Mouse (Mus musculus) neural tube, embryonic 15.5 days (tissue): ENCODE results near the gene Vwa3b. TPM values are rescaled to one million over a fixed set of nuclear protein-coding genes. Genes with fewer than 3 reads are reported as not detected.

Experiments
- ATAC-seq: fragments of 200-750 bp; cut with Nextera tagmentation; 2 replicates; pipeline ENCODE4 v1.8.0; 2017; ENCODE audit warnings: mild to moderate bottlenecking, moderate TSS enrichment, moderate library complexity; ENCODE audit not compliant: low FRiP score
- H3K27ac ChIP-seq: fragments of 300-500 bp; sonication (generic); replicated peaks from 2 replicates; pipeline ENCODE4 v1.5.1; 2015; ENCODE audit warnings: mild to moderate bottlenecking, inconsistent platforms
- H3K27me3 ChIP-seq: fragments of 300-500 bp; sonication (generic); replicated peaks from 2 replicates; pipeline ENCODE4 v1.6.1; 2015; ENCODE audit warnings: inconsistent platforms
- H3K36me3 ChIP-seq: fragments of 300-500 bp; sonication (generic); 2 replicates; pipeline ENCODE4 v1.6.1; 2015; ENCODE audit warnings: inconsistent platforms
- H3K4me1 ChIP-seq: fragments of 300-500 bp; sonication (generic); 2 replicates; pipeline ENCODE4 v1.6.1; 2015; ENCODE audit warnings: inconsistent platforms
- H3K4me2 ChIP-seq: fragments of 300-500 bp; sonication (generic); 2 replicates; pipeline ENCODE4 v1.6.1; 2015; ENCODE audit warnings: inconsistent platforms, mild to moderate bottlenecking, moderate library complexity
- H3K4me3 ChIP-seq: fragments of 300-500 bp; sonication (generic); replicated peaks from 2 replicates; pipeline ENCODE4 v1.5.1; 2015; ENCODE audit warnings: mild to moderate bottlenecking, inconsistent platforms
- H3K9ac ChIP-seq: fragments of 300-500 bp; sonication (generic); replicated peaks from 2 replicates; pipeline ENCODE4 v1.6.1; 2015; ENCODE audit warnings: mild to moderate bottlenecking, inconsistent platforms
- H3K9me3 ChIP-seq: fragments of 300-500 bp; sonication (generic); replicated peaks from 2 replicates; pipeline ENCODE4 v1.6.1; 2016; ENCODE audit warnings: inconsistent platforms
- WGBS: fragments of 180-500 bp; shearing (Covaris S2); methylation state at CpG from one replicate; pipeline ENCODE4 v1.1.7; 2015; ENCODE audit warnings: mixed read lengths; 5-methylcytosine and 5-hydroxymethylcytosine counted together
- polyA plus RNA-seq: library from polyadenylated mRNA; unstranded; fragments of >200 nt; fragmentation: Nextera tagmentation; extraction: Ambion mirVana; gene quantifications from 2 replicates; pipeline ENCODE4 v1.2.1, GENCODE M21; 2015

Gene Vwa3b
- polyA plus RNA-seq, 1 experiment from 2014 or later, result 0.38 TPM

- Histone ChIP-seq H3K4me3 (no peak overlapping the region), H3K9me3 (no peaks in the 10 kb centered on the region), H3K4me1 (peaks cover 24% of the 10 kb centered on the region), H3K9ac (no peak overlapping the region), H3K4me2 (no peak overlapping the region), H3K36me3 (no peaks in the 10 kb centered on the region), H3K27me3 (0 out of 2 replicates have a peak, but pooled peaks cover 5% of the 10 kb centered on the region), H3K27ac (peak overlapping the region; percentile 54)
- 0 out of 2 replicates have a peak, but pooled peaks have one; percentile 10 for ATAC-seq
- 79% methylated on average over 5 of the region's 5 CpGs for WGBS
These were observed 193.2 kb downstream of the Vwa3b start for GRCm38 (mm10) chr1:37219593-37219992.

- Histone ChIP-seq H3K4me1 (peaks cover 24% of the 10 kb centered on the region), H3K4me3 (no peak overlapping the region), H3K36me3 (no peaks in the 10 kb centered on the region), H3K27ac (peak overlapping the region; percentile 54), H3K4me2 (0 out of 2 replicates have a peak overlapping the region, but pooled peaks have one; percentile 17), H3K9me3 (no peaks in the 10 kb centered on the region), H3K9ac (no peak overlapping the region), H3K27me3 (0 out of 2 replicates have a peak, but pooled peaks cover 5% of the 10 kb centered on the region)
- ATAC-seq, result peak; percentile 96
- WGBS, result 24% methylated on average over 6 of the region's 6 CpGs
These were observed 193.9 kb downstream of the Vwa3b start for GRCm38 (mm10) chr1:37220134-37220907.

DNA sequence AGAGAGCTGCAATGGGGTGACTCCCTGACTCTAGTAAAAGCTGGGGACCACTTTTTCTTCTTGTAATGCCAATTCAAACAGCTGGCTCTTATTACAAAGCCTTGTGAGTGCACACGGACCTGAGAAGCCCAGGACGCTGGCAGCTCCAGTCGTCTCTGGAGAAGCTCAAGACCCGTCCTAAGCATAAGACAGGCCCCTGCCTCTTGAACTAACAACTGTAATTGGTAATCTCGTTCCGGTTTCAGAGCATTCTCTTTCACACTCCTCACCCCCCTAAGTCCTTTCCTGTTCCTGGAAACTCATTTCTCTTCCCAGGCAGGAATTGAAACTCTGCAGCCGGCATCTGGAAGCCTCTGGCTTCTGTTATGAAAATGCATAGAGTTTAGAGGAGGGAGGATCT lies 195.6 kb downstream of the Vwa3b start:
- no peak overlapping the region for H3K9ac ChIP-seq
- no peak overlapping the region for H3K4me3 ChIP-seq
- ATAC-seq, result no peak
- H3K36me3 ChIP-seq, result no peaks in the 10 kb centered on the region
- H3K27me3 ChIP-seq, result 0 out of 2 replicates have a peak, but pooled peaks cover 5% of the 10 kb centered on the region
- no peaks in the 10 kb centered on the region for H3K9me3 ChIP-seq
- H3K27ac ChIP-seq, result no peak overlapping the region
- H3K4me1 ChIP-seq, result peaks cover 24% of the 10 kb centered on the region
- no peak overlapping the region for H3K4me2 ChIP-seq
- WGBS, result 75% methylated on average over 7 of the region's 7 CpGs

DNA sequence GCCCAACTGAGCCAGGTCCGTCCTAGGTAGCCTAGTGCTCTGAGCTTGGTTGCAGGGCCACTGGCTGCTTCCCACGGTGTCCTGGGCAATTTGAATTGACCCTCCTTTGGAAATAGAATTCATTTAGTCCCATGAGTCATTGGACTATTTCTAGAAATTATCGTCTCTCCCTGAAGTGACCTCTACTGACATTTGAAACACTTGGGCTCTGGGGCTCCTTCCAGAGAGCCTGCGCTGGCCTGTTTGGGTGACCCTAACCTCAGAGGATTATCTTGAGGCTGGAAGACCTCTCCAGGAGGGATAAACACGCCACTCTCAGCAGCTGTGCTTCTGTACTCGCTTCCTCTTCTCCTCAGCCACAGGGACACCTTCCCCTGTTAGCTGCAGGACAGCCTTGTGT lies 204.0 kb downstream of the Vwa3b start:
- H3K4me1 ChIP-seq, result no peaks in the 10 kb centered on the region
- no peak overlapping the region for H3K4me2 ChIP-seq
- no peak overlapping the region for H3K9ac ChIP-seq
- H3K27ac ChIP-seq, result no peak overlapping the region
- H3K9me3 ChIP-seq, result no peaks in the 10 kb centered on the region; the same call in 1 of the 2 replicates
- 76% methylated on average over 6 of the region's 6 CpGs for WGBS
- no peak for ATAC-seq
- no peaks in the 10 kb centered on the region for H3K36me3 ChIP-seq
- no peak overlapping the region for H3K4me3 ChIP-seq
- no peaks in the 10 kb centered on the region for H3K27me3 ChIP-seq

DNA sequence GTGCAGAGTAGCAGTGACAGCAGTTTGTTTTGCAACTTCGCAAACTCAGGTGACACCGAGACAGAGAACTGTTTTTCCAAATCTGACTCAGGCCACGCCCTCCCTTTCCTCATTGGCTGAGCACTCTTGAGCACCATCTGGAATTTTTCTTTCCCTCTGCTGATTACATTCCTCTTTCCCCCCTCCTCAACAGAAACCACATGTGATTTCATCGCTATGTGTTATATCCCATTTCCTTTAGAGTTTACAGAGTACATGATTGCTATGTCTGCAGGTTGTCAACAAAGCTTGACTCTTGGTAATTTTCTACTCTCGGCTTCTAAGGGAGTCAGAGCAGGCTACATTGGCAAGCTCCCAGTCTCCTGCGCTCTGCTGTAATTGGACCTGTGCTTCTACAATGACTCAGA lies 204.9 kb downstream of the Vwa3b start:
- Histone ChIP-seq H3K27ac (no peak overlapping the region), H3K9me3 (no peaks in the 10 kb centered on the region; the same call in 1 of the 2 replicates), H3K4me2 (no peak overlapping the region), H3K27me3 (no peaks in the 10 kb centered on the region), H3K36me3 (no peaks in the 10 kb centered on the region), H3K4me1 (no peaks in the 10 kb centered on the region), H3K9ac (no peak overlapping the region), H3K4me3 (no peak overlapping the region)
- no peak for ATAC-seq
- WGBS, result 76% methylated on average over 6 of the region's 6 CpGs

Other genes starting within 250 kb of the Vwa3b start
- 11.2 and 12.8 TPM in 2 replicates for gene Tmem131, start 82.9 kb upstream of the Vwa3b start, polyA plus RNA-seq
- 0.08 TPM in 2 replicates for gene Cnga3, start 187.8 kb downstream of the Vwa3b start, polyA plus RNA-seq